Mouse (Mus musculus) liver, postnatal 0 days (tissue): Measurements from ENCODE around the gene Skp1a. TPM values are rescaled to one million over a fixed set of nuclear protein-coding genes. Genes with fewer than 3 reads are reported as not detected.

ENCODE experiments used
- ATAC-seq: fragments of 200-750 bp; cut with Nextera tagmentation; 2 replicates; pipeline ENCODE4 v1.8.0; 2017; ENCODE audit warnings: mild to moderate bottlenecking, moderate library complexity
- DNase-seq: peaks from one replicate; pipeline ENCODE4 v3.0.0-alpha.2; 2016
- H3K27ac ChIP-seq: fragments of 300-500 bp; sonication (generic); 2 replicates; pipeline ENCODE4 v1.5.1; 2014; ENCODE audit warnings: antibody characterized with exemption, moderate library complexity, mild to moderate bottlenecking, low read depth
- H3K27me3 ChIP-seq: fragments of 300-500 bp; sonication (generic); 2 replicates; pipeline ENCODE4 v1.6.1; 2014; ENCODE audit warnings: low read length, control low read depth, mixed read lengths; ENCODE audit not compliant: insufficient read depth
- H3K36me3 ChIP-seq: fragments of 300-500 bp; sonication (generic); replicated peaks from 2 replicates; pipeline ENCODE4 v1.6.1; 2014; ENCODE audit warnings: mild to moderate bottlenecking, control low read depth, low read length, moderate library complexity, mixed read lengths; ENCODE audit not compliant: insufficient read depth
- H3K4me1 ChIP-seq: fragments of 300-500 bp; sonication (generic); 2 replicates; pipeline ENCODE4 v1.6.1; 2014; ENCODE audit warnings: antibody characterized with exemption, mild to moderate bottlenecking, control low read depth; ENCODE audit not compliant: insufficient read depth
- H3K4me2 ChIP-seq: fragments of 300-500 bp; sonication (generic); 2 replicates; pipeline ENCODE4 v1.6.1; 2014; ENCODE audit warnings: low read depth, mild to moderate bottlenecking, low read length, moderate library complexity, mixed read lengths
- H3K4me3 ChIP-seq: fragments of 300-500 bp; sonication (generic); 2 replicates; pipeline ENCODE4 v1.5.1; 2014; ENCODE audit warnings: low read depth, low read length
- H3K9ac ChIP-seq: fragments of 300-500 bp; sonication (generic); replicated peaks from 2 replicates; pipeline ENCODE4 v1.6.1; 2014; ENCODE audit warnings: mild to moderate bottlenecking, moderate library complexity
- H3K9me3 ChIP-seq: fragments of 300-500 bp; sonication (generic); 2 replicates; pipeline ENCODE4 v1.6.1; 2016; ENCODE audit warnings: mild to moderate bottlenecking, control low read depth, low read length, mixed read lengths
- CTCF ChIP-seq: sonication (generic); IDR thresholded peaks from 2 replicates; pipeline ENCODE4 v1.5.1; 2016; ENCODE audit warnings: antibody characterized with exemption, low read depth
- EP300 ChIP-seq: IDR thresholded peaks from 2 replicates; pipeline ENCODE4 v1.6.1; 2016; ENCODE audit warnings: antibody characterized with exemption, low read depth, mild to moderate bottlenecking
- WGBS: fragments of 180-500 bp; shearing (Covaris S2); extraction: QIAGEN DNeasy Blood & Tissue Kit; methylation state at CpG from one replicate; pipeline ENCODE4 v1.1.7; 2014; ENCODE audit not compliant: insufficient replicate concordance; 5-methylcytosine and 5-hydroxymethylcytosine counted together
- polyA plus RNA-seq: library from polyadenylated mRNA; unstranded; fragments of >200 nt; fragmentation: Nextera tagmentation; extraction: Ambion mirVana; gene quantifications from 2 replicates; pipeline ENCODE4 v1.2.1, GENCODE M21; 2015

Gene Skp1a
- polyA plus RNA-seq, 1 experiment from 2014 or later: 289 TPM

DNA sequence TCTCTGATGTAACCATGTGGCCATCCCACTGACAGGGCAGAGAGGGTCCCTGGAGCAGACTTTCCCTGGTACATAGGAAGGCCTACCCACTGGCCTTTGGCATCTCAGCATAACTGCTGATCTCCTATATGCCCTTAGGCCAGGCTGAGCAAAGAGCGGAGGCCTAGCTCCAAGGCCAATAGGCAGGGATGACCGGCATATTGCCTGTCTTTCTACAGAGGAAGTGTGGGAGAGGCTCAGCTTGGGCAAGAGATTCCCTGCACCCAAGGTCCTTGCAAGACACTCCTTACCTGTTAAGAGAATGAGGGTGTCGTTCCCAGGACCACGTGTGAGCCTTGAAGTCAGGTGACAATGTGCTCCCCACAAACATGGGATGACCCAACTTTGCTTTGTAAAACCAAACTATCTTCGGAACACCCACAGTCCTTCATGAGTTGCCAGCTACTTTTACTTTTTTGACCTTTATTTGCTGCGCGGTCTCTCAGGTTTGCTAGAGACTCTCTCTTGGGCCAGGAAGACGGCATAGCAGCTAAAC, 47.9 kb downstream of the Skp1a start:
- Histone ChIP-seq H3K27me3 (peaks cover 28% of the 10 kb centered on the region), H3K36me3 (no peaks in the 10 kb centered on the region), H3K9ac (no peak overlapping the region), H3K9me3 (no peaks in the 10 kb centered on the region), H3K4me3 (no peak overlapping the region), H3K27ac (no peak overlapping the region), H3K4me1 (peaks cover 18% of the 10 kb centered on the region), H3K4me2 (no peak overlapping the region)
- WGBS: 87% methylated on average over 8 of the region's 8 CpGs
- no peak for ATAC-seq
- no peak for DNase-seq
- TF ChIP-seq CTCF (no peak), EP300 (no peak)

DNA sequence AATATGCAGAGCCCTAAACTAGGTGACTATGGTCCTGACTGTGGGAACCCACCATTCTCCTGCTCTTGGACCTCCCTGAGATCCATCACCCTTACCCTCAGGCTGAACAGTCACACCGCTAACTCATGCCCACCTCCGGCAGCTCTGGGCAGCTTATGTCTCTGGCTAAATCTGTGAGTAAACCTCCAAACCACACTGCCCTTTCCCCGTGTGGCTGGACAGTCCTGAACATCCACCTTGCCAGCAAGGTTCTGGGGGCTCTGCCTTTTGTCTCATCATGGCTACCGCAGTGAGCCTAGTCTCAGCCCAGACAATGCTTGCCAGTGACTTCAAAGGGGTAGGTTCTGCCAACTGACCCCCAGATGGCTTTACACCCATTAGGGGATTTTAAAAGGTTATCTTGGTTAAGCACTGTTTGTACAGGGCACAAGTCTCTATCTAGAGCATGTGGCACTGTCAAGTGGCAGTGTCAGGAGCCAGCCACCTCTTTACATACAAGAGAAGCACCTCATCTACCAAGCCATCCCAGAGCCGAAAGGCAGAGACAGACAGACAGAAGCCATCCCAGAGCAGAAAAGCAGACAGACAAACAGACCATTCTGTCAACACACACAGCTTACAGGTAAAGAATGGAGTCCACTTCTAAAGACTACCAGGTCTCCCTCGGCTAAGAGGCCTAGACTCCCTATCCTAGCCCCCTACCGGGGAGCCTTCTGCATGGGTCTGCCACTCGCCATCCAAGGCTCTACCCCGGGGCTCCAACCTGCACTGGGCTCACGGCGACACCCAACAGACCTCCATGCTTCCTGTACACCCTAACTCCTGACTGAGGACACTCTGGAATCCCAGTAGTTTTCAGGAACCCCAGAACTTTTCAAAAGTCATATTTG, 49.0 kb downstream of the Skp1a start:
- no peaks in the 10 kb centered on the region for H3K9me3 ChIP-seq

DNA sequence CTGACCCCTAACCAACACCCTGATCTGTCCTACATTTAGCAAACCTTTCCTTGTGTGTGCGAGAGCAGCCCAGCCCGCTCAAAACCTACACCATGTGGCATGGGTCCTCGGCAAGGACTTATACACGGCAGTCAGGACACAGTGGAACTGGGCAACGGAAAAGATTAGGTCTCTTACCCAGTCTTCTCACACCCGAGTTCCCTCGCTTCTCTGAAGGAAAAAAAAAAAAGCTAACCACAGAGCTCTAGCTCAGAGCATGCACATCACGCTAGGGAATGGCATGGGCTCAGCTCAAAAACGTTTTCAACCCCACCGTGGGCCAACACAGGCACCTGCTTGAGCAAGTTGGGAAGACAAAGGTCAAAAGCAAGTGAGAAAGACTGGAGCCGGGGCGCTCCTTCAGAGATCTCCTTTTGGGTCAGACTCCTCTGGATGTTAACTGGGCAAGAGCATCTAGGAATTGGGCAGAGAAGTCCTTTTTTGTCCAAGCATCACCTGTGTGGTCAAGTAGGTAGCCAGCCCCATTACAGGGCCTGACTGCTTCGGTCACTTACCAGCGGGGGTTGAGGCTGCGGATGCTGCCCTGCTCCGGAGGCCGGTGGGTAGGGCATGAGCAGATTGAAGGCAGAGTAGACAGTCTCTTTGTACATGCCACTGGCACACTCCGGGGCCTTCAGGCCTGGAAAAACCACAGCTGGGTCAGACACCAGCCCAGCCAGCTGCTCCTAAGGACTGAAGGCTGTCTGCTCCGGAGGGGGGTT, 50.0 kb downstream of the Skp1a start:
- peaks cover 28% of the 10 kb centered on the region for H3K27me3 ChIP-seq
- no peak overlapping the region for H3K27ac ChIP-seq
- H3K4me2 ChIP-seq: peak overlapping the region; percentile 93; the same call in 1 of the 2 replicates
- H3K9me3 ChIP-seq: no peaks in the 10 kb centered on the region
- H3K4me3 ChIP-seq: no peak overlapping the region
- WGBS: 60% methylated on average over 19 of the region's 19 CpGs
- ATAC-seq (no peak), DNase-seq (no peak)
- TF ChIP-seq EP300 (no peak), CTCF (no peak)
- no peak overlapping the region for H3K9ac ChIP-seq
- H3K4me1 ChIP-seq: peaks cover 18% of the 10 kb centered on the region
- H3K36me3 ChIP-seq: no peaks in the 10 kb centered on the region

More for the DNA sequence above, 49.0 kb downstream of the Skp1a start:
- TF ChIP-seq CTCF (no peak), EP300 (no peak)
- Histone ChIP-seq H3K9ac (no peak overlapping the region), H3K4me1 (peaks cover 18% of the 10 kb centered on the region), H3K36me3 (no peaks in the 10 kb centered on the region), H3K4me3 (no peak overlapping the region), H3K4me2 (no peak overlapping the region), H3K27ac (no peak overlapping the region), H3K27me3 (peaks cover 28% of the 10 kb centered on the region)
- DNase-seq (no peak), ATAC-seq (no peak)
- WGBS: 85% methylated on average over 11 of the region's 11 CpGs

DNA sequence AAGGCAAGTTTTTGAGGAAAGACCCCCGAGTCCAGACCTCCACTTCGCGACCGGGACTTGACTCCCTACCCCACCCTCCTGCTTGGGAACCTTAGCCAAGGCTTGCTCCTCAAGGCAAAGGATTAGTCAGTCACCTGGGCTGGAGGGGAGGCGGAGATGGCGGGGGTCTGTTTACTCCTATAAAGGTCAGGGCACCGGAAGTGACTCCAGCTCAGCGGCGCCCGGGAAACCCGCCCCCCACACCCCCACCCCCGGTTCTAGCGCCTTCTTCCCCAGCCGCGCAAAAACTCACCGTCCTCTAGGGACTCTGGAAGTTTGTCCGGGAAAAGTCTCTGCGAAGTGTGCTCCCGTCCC, 50.6 kb downstream of the Skp1a start:
- peaks cover 28% of the 10 kb centered on the region for H3K27me3 ChIP-seq
- no peak for ATAC-seq

DNA sequence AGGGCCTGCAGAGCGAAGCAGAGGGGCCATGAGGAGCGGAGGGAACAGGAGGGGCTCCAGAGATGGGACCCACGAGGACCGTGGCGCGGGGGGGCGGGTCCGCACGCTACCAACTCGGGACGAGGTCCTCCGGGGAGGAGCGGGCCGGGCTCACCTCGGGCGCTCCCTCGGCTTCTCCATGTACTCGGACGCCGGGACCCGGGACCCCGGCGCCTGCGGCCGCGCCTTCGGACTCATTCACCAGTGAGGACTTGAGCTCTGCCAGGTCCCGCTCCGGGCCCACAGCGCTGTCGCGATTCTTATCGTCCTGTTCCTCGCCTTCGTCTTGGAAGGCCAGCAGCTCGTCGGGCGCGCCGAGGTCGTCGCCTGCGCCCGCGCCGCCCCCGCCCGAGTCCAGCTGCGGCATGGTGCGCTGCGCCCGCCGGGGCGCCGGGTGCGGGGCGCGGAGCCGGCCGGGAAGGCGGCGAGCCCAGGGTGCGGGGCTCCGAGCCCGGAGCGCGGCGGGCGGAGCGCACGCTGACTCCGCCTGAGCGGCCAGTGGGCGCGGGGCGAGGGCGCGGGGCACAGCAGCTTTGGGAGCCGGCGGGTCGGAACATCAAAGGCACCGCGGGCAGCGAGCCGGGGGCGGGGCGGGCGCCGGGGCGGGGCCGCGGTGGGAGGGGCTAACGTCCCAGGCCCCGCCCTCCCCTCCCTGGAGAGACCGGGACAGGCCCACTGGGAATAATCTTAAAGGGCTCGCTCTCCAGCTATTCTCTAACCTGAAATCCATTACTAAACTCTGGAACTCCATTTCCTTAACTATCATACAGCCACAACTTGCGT, 51.2 kb downstream of the Skp1a start, which contains the start of gene Tcf7:
Gene Tcf7 (minus strand): TSS at position 241 of the 822 bp plus-strand sequence.
- no peak for TF ChIP-seq CTCF
- no peak for TF ChIP-seq EP300
- Histone ChIP-seq H3K9me3 (no peaks in the 10 kb centered on the region), H3K27me3 (peaks cover 28% of the 10 kb centered on the region), H3K4me3 (peak within 1 kb of the TSS; percentile 57), H3K4me2 (peak within 1 kb of the TSS; percentile 93), H3K4me1 (peaks cover 18% of the 10 kb centered on the region), H3K36me3 (no peaks in the 10 kb centered on the region), H3K9ac (peak within 1 kb of the TSS; percentile 63), H3K27ac (no peak within 1 kb of the TSS)
- DNase-seq (peak; percentile 83), ATAC-seq (peak; percentile 89)
- WGBS: 3% methylated on average over 72 of the region's 97 CpGs

More for the DNA sequence above, 50.6 kb downstream of the Skp1a start:
- DNase-seq: no peak
- no peak overlapping the region for H3K27ac ChIP-seq
- TF ChIP-seq CTCF (no peak), EP300 (no peak)
- H3K4me2 ChIP-seq: peak overlapping the region; percentile 93
- peak overlapping the region; percentile 57 for H3K4me3 ChIP-seq
- 6% methylated on average over 13 of the region's 19 CpGs for WGBS
- H3K9ac ChIP-seq: peak overlapping the region; percentile 63
- H3K36me3 ChIP-seq: no peaks in the 10 kb centered on the region
- no peaks in the 10 kb centered on the region for H3K9me3 ChIP-seq
- peaks cover 18% of the 10 kb centered on the region for H3K4me1 ChIP-seq
